8 mouse cellular contexts compared by ENCODE assay signal in the genomic region with DNA sequence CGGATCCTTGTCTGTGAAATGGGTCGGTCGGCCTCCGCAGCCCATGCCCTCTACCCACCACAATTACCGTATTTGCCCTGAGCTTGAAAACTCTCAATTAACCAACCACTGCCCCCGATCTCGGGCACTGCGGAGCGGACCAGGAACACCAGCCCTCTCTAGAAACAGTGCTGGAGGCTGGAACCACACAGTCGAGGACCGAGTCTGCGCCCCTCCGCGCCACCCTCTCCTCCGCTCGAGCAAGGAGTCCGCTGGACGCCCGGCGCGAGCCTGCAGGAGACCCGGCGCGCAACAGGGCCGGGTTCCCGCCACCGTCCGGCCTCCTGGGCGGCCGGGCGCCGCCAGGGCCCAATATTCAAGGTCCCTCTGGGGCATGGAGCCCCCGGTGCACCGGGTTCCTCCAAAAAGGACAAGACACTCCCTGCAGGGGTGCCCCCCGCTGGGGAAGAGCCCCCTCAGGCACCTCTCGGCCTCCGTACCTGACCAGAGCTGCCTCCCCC. TPM values are rescaled to one million over a fixed set of nuclear protein-coding genes. Genes with fewer than 3 reads are reported as not detected.
DNase-seq lines count a peak whose midpoint lies in the region; ATAC-seq and TF ChIP-seq lines count a peak whose summit lies in the region.

No protein-coding gene starts in this region.

- TF ChIP-seq CTCF in left cerebral cortex, adult 2 months (IDR thresholded peaks at IDR 0.05), result no peak; the same call in 1 of the 2 replicates

- WGBS in embryonic facial prominence, embryonic 11.5 days, result under 1% methylated on average over 37 of the region's 37 CpGs
- under 1% methylated on average over 33 of the region's 37 CpGs for WGBS in hindbrain, embryonic 16.5 days

- intact Hi-C loops in left cerebral cortex, adult 2 months (cut with DNase I), result no loop called here
- intact Hi-C loops in left cerebral cortex, postnatal 4 days (cut with DNase I), result no loop called here

- H3K79me2 ChIP-seq in myocyte (ENCODE audit: control insufficient read depth, insufficient read depth), result peaks cover 44% of the 10 kb centered on the region

- H3K4me2 ChIP-seq in embryonic facial prominence, embryonic 11.5 days (ENCODE audit: low read depth, low read length), result peak overlapping the region; percentile 80
- peak overlapping the region; percentile 86 for H3K4me2 ChIP-seq in hindbrain, embryonic 16.5 days (ENCODE audit: low read length)
- H3K4me2 ChIP-seq in myocyte (ENCODE audit: low read depth), result peak overlapping the region; percentile 95

- H3K27me3 ChIP-seq in embryonic facial prominence, embryonic 11.5 days (ENCODE audit: control insufficient read depth, insufficient read depth, low read length), result no peaks in the 10 kb centered on the region
- H3K27me3 ChIP-seq in hindbrain, embryonic 16.5 days (replicated peaks; ENCODE audit: control insufficient read depth, insufficient read depth, low read length), result no peaks in the 10 kb centered on the region
- H3K27me3 ChIP-seq in myocyte (ENCODE audit: control insufficient read depth, insufficient read depth, insufficient read length), result no peaks in the 10 kb centered on the region

- peaks cover 2% of the 10 kb centered on the region for H3K36me3 ChIP-seq in embryonic facial prominence, embryonic 11.5 days (replicated peaks; ENCODE audit: control insufficient read depth, insufficient read depth, low read depth, low read length)
- H3K36me3 ChIP-seq in hindbrain, embryonic 16.5 days (ENCODE audit: control insufficient read depth, insufficient read depth, low read length), result no peaks in the 10 kb centered on the region
- no peaks in the 10 kb centered on the region for H3K36me3 ChIP-seq in myocyte (ENCODE audit: control insufficient read depth, insufficient read depth)

- H3K4me1 ChIP-seq in embryonic facial prominence, embryonic 11.5 days (ENCODE audit: control insufficient read depth, insufficient read depth, low read length), result peaks cover 6% of the 10 kb centered on the region; the same call in 1 of the 2 replicates
- peaks cover 19% of the 10 kb centered on the region for H3K4me1 ChIP-seq in hindbrain, embryonic 16.5 days (ENCODE audit: control insufficient read depth, insufficient read depth, low read depth, low read length)

- no peak for DNase-seq in left cerebral cortex, adult 2 months (ENCODE audit: extremely low spot score in 1 of 2, low spot score in 2 of 2)
- no peak for DNase-seq in left cerebral cortex, postnatal 4 days
- DNase-seq in embryonic facial prominence, embryonic 11.5 days (ENCODE audit: low spot score), result no peak
- no peak for DNase-seq in right cerebral cortex, postnatal 25 days
- DNase-seq in ovary, postnatal 36 days (ENCODE audit: low spot score), result no peak
- no peak for DNase-seq in right cerebral cortex, postnatal 14 days

- ATAC-seq in embryonic facial prominence, embryonic 11.5 days (replicated peaks; ENCODE audit: insufficient number of reproducible peaks, low FRiP score, low TSS enrichment, low read depth), result peak; percentile 68
- ATAC-seq in hindbrain, embryonic 16.5 days, result peak; percentile 53

- H3ac ChIP-seq in myocyte (ENCODE audit: control insufficient read depth, insufficient read length), result peak overlapping the region; percentile 72

- H3K4me3 ChIP-seq in left cerebral cortex, adult 2 months, result peak overlapping the region; percentile 99
- H3K4me3 ChIP-seq in embryonic facial prominence, embryonic 11.5 days (ENCODE audit: low read depth, low read length), result peak overlapping the region; percentile 94
- peak overlapping the region; percentile 95 for H3K4me3 ChIP-seq in hindbrain, embryonic 16.5 days (ENCODE audit: low read length)
- H3K4me3 ChIP-seq in myocyte, result peak overlapping the region; percentile 80

- peak overlapping the region; percentile 93 for H3K27ac ChIP-seq in left cerebral cortex, adult 2 months
- 0 out of 2 replicates have a peak overlapping the region, but pooled peaks have one; percentile 29 for H3K27ac ChIP-seq in embryonic facial prominence, embryonic 11.5 days (replicated peaks; ENCODE audit: low read depth, low read length)
- peak overlapping the region; percentile 72 for H3K27ac ChIP-seq in hindbrain, embryonic 16.5 days (ENCODE audit: low read depth, low read length)

- peak overlapping the region; percentile 83 for H3K9ac ChIP-seq in embryonic facial prominence, embryonic 11.5 days (replicated peaks; ENCODE audit: low read length)
- H3K9ac ChIP-seq in hindbrain, embryonic 16.5 days (ENCODE audit: low read depth, low read length), result peak overlapping the region; percentile 96

- H3K9me3 ChIP-seq in embryonic facial prominence, embryonic 11.5 days (replicated peaks; ENCODE audit: control insufficient read depth, low read length), result no peaks in the 10 kb centered on the region
- no peaks in the 10 kb centered on the region for H3K9me3 ChIP-seq in hindbrain, embryonic 16.5 days (ENCODE audit: control insufficient read depth, low read length)

- no peak for TF ChIP-seq POLR2A in myocyte (IDR thresholded peaks at IDR 0.05; ENCODE audit: insufficient read length, low read depth)

TF ChIP-seq in myocyte, 11 proteins besides CTCF, POLR2A, EP300 and RAD21:
- no peak for TF ChIP-seq POLR2AphosphoS2 (IDR thresholded peaks at IDR 0.05; ENCODE audit: insufficient read length, low read depth)
- TF ChIP-seq E2F4 (IDR thresholded peaks at IDR 0.05; ENCODE audit: insufficient read depth), result no peak
- no peak for TF ChIP-seq SRF (IDR thresholded peaks at IDR 0.05; ENCODE audit: control insufficient read depth, insufficient read length, low read depth)
- TF ChIP-seq TCF3 (IDR thresholded peaks at IDR 0.05; ENCODE audit: insufficient read length, low read depth), result no peak
- no peak for TF ChIP-seq REST (IDR thresholded peaks at IDR 0.05; ENCODE audit: insufficient read depth, insufficient read length)
- TF ChIP-seq CEBPB (IDR thresholded peaks at IDR 0.05; ENCODE audit: insufficient read depth, poor library complexity, severe bottlenecking), result no peak
- no peak for TF ChIP-seq MYOD1 (IDR thresholded peaks at IDR 0.05; ENCODE audit: control insufficient read depth in 1 of 3, insufficient read length in 2 of 3, low read depth in 2 of 3)
- no peak for TF ChIP-seq USF1 (IDR thresholded peaks at IDR 0.05; ENCODE audit: low read depth)
- no peak for TF ChIP-seq MYOG (IDR thresholded peaks at IDR 0.05; ENCODE audit: control insufficient read depth in 1 of 3, insufficient read depth in 1 of 3, insufficient read length in 2 of 3, low read depth in 2 of 3)

RNA-seq across cellular contexts. Expression of a gene that starts 0.3 kb away (rescaled TPM):
- 100 to 1,000 TPM; 137 to 139 TPM for total RNA-seq in left cerebral cortex, adult 2 months (2021)
- 100 to 1,000 TPM; 105 to 115 TPM for total RNA-seq in left cerebral cortex, postnatal 4 days (2021)
- polyA plus RNA-seq in embryonic facial prominence, embryonic 11.5 days (2014; fragmentation: Nextera tagmentation; extraction: Ambion mirVana), result 92.5 and 94.7 TPM in 2 replicates
- 138 and 140 TPM in 2 replicates for polyA plus RNA-seq in hindbrain, embryonic 16.5 days (2015; fragmentation: Nextera tagmentation; extraction: Ambion mirVana)
- polyA plus RNA-seq in myocyte (2012; fragmentation: generic; extraction: Trizol), result 126 TPM

RNA-seq across cellular contexts. Expression of a gene that starts 13.2 kb away (rescaled TPM):
- not detected for total RNA-seq in left cerebral cortex, adult 2 months (2021)
- not detected for total RNA-seq in left cerebral cortex, postnatal 4 days (2021)
- 0.41 and 0.82 TPM in 2 replicates for polyA plus RNA-seq in embryonic facial prominence, embryonic 11.5 days (2014; fragmentation: Nextera tagmentation; extraction: Ambion mirVana)
- polyA plus RNA-seq in hindbrain, embryonic 16.5 days (2015; fragmentation: Nextera tagmentation; extraction: Ambion mirVana), result not detected in 2 replicates
- not detected for polyA plus RNA-seq in myocyte (2012; fragmentation: generic; extraction: Trizol)

RNA-seq across cellular contexts. Expression of a gene that starts 16.7 kb away (rescaled TPM):
- not detected for total RNA-seq in left cerebral cortex, adult 2 months (2021)
- not detected for total RNA-seq in left cerebral cortex, postnatal 4 days (2021)
- polyA plus RNA-seq in embryonic facial prominence, embryonic 11.5 days (2014; fragmentation: Nextera tagmentation; extraction: Ambion mirVana), result not detected in 2 replicates
- not detected in 2 replicates for polyA plus RNA-seq in hindbrain, embryonic 16.5 days (2015; fragmentation: Nextera tagmentation; extraction: Ambion mirVana)
- polyA plus RNA-seq in myocyte (2012; fragmentation: generic; extraction: Trizol), result not detected

RNA-seq across cellular contexts. Expression of a gene that starts 16.8 kb away (rescaled TPM):
- not detected for total RNA-seq in left cerebral cortex, adult 2 months (2021)
- not detected for total RNA-seq in left cerebral cortex, postnatal 4 days (2021)
- polyA plus RNA-seq in embryonic facial prominence, embryonic 11.5 days (2014; fragmentation: Nextera tagmentation; extraction: Ambion mirVana), result not detected in 2 replicates
- polyA plus RNA-seq in hindbrain, embryonic 16.5 days (2015; fragmentation: Nextera tagmentation; extraction: Ambion mirVana), result not detected in 2 replicates
- polyA plus RNA-seq in myocyte (2012; fragmentation: generic; extraction: Trizol), result not detected

RNA-seq across cellular contexts. Expression of a gene that starts 28.0 kb away (rescaled TPM):
- total RNA-seq in left cerebral cortex, adult 2 months (2021), result 1 to 10 TPM; 3.5 to 3.7 TPM
- 1 to 10 TPM; 2.1 to 3.6 TPM for total RNA-seq in left cerebral cortex, postnatal 4 days (2021)
- 5.4 and 6.1 TPM in 2 replicates for polyA plus RNA-seq in embryonic facial prominence, embryonic 11.5 days (2014; fragmentation: Nextera tagmentation; extraction: Ambion mirVana)
- 1.4 and 3.1 TPM in 2 replicates for polyA plus RNA-seq in hindbrain, embryonic 16.5 days (2015; fragmentation: Nextera tagmentation; extraction: Ambion mirVana)
- polyA plus RNA-seq in myocyte (2012; fragmentation: generic; extraction: Trizol), result not detected

Comparison
In these comparisons a context has a peak if more than half of its experiments do, and no peak if none do; other contexts are left out.
1. H3K27ac ChIP-seq: peak in every context shown above with its lines; median percentile 93 in left cerebral cortex, adult 2 months; 72 in hindbrain, embryonic 16.5 days; 29 in embryonic facial prominence, embryonic 11.5 days.